Mouse (Mus musculus) CH12.LX (cell line): ENCODE measurements around the gene Magohb. TPM values are rescaled to one million over a fixed set of nuclear protein-coding genes. Genes with fewer than 3 reads are reported as not detected.
A peak's percentile ranks its signal among the peaks of the same experiment; 100 is the strongest.

ENCODE experiments used
- DNase-seq: peaks from one replicate; pipeline ENCODE4 v3.0.0-alpha.2; 2013; ENCODE audit errors: extremely low read depth
- H3K27ac ChIP-seq: 2 replicates; pipeline ENCODE4 v1.5.1; 2012; ENCODE audit warnings: low read depth, mild to moderate bottlenecking, control low read depth, moderate library complexity; ENCODE audit not compliant: insufficient read depth
- H3K27me3 ChIP-seq: replicated peaks from 2 replicates; pipeline ENCODE3; 2012; ENCODE audit warnings: inconsistent platforms
- H3K36me3 ChIP-seq, 2 experiments: replicated peaks in 1 of 2; 2 replicates each; pipeline versions ENCODE3 to v1.6.1; 2012; ENCODE audit warnings: inconsistent platforms in 1 of 2, low read length in 1 of 2, mild to moderate bottlenecking in 1 of 2, mixed read lengths in 1 of 2, moderate library complexity in 1 of 2; ENCODE audit not compliant: control insufficient read depth in 1 of 2, insufficient read depth in 1 of 2
- H3K4me1 ChIP-seq, 2 experiments: 2 replicates each; pipeline ENCODE4 v1.6.1; 2012; ENCODE audit warnings: inconsistent platforms in 1 of 2, moderate library complexity in 1 of 2; ENCODE audit not compliant: insufficient read depth in 2 of 2, control insufficient read depth in 1 of 2
- H3K4me2 ChIP-seq: 2 replicates; pipeline ENCODE4 v1.6.1; 2012; ENCODE audit warnings: low read depth, mild to moderate bottlenecking, control low read depth; ENCODE audit not compliant: poor library complexity, insufficient read depth, severe bottlenecking
- H3K4me3 ChIP-seq, 3 experiments: fragments of 150-350 bp in 1 of 3; sonication (generic) in 1 of 3; replicated peaks in 1 of 3; 2 replicates each; pipeline versions ENCODE3 to v1.5.1; 2011 to 2012; ENCODE audit warnings: low read depth in 2 of 3, low read length in 2 of 3, mild to moderate bottlenecking in 2 of 3, moderate library complexity in 2 of 3, control low read depth in 1 of 3, improper control_type of control experiment in 1 of 3, inconsistent platforms in 1 of 3, mixed read lengths in 1 of 3; ENCODE audit not compliant: poor library complexity in 1 of 3
- H3K79me2 ChIP-seq: replicated peaks from 2 replicates; pipeline ENCODE4 v1.6.1; 2012; ENCODE audit warnings: mild to moderate bottlenecking, moderate library complexity; ENCODE audit not compliant: control insufficient read depth, poor library complexity, insufficient read depth, severe bottlenecking; ENCODE audit errors: extremely low read depth
- H3K9ac ChIP-seq: 2 replicates; pipeline ENCODE4 v1.6.1; 2012; ENCODE audit warnings: low read depth, mild to moderate bottlenecking, control low read depth, moderate library complexity; ENCODE audit not compliant: insufficient read depth
- H3K9me3 ChIP-seq: replicated peaks from 2 replicates; pipeline ENCODE3; 2012; ENCODE audit warnings: low read length, inconsistent platforms, mixed read lengths
- BHLHE40 ChIP-seq: IDR thresholded peaks from 2 replicates; pipeline ENCODE4 v1.6.1; 2011; ENCODE audit warnings: mild to moderate bottlenecking, low read depth, low read length, improper control_type of control experiment
- CHD2 ChIP-seq: IDR thresholded peaks from 2 replicates; pipeline ENCODE4 v1.6.1; 2011; ENCODE audit warnings: low read length, improper control_type of control experiment
- CTCF ChIP-seq, 2 experiments: IDR thresholded peaks in 1 of 2; conservative IDR thresholded peaks in 1 of 2; 2 replicates each; pipeline ENCODE4 v1.5.1; 2011 to 2012; ENCODE audit warnings: low read depth in 2 of 2, low read length in 2 of 2, improper control_type of control experiment in 1 of 2, inconsistent platforms in 1 of 2, mild to moderate bottlenecking in 1 of 2, moderate library complexity in 1 of 2
- E2F4 ChIP-seq: IDR thresholded peaks from 2 replicates; pipeline ENCODE4 v1.6.1; 2011; ENCODE audit warnings: low read depth, low read length, improper control_type of control experiment; ENCODE audit not compliant: insufficient replicate concordance
- ELF1 ChIP-seq: IDR thresholded peaks from 2 replicates; pipeline ENCODE4 v1.6.1; 2014; ENCODE audit warnings: low read depth, mild to moderate bottlenecking, inconsistent platforms, low read length, improper control_type of control experiment
- HCFC1 ChIP-seq: IDR thresholded peaks from 2 replicates; pipeline ENCODE4 v1.6.1; 2012; ENCODE audit warnings: low read depth, mild to moderate bottlenecking, inconsistent platforms, low read length, improper control_type of control experiment
- JUN ChIP-seq: IDR thresholded peaks from 2 replicates; pipeline ENCODE4 v1.6.1; 2011; ENCODE audit warnings: low read depth, mild to moderate bottlenecking, low read length, improper control_type of control experiment, moderate library complexity; ENCODE audit not compliant: insufficient read depth
- KAT2A ChIP-seq: IDR thresholded peaks from 2 replicates; pipeline ENCODE4 v1.6.1; 2012; ENCODE audit warnings: low read length, improper control_type of control experiment, inconsistent platforms; ENCODE audit not compliant: insufficient replicate concordance
- MAFK ChIP-seq: IDR thresholded peaks from 2 replicates; pipeline ENCODE4 v1.6.1; 2011; ENCODE audit warnings: low read length, improper control_type of control experiment; ENCODE audit not compliant: insufficient replicate concordance
- MAX ChIP-seq: IDR thresholded peaks from 2 replicates; pipeline ENCODE4 v1.6.1; 2011; ENCODE audit warnings: low read length, improper control_type of control experiment
- MAZ ChIP-seq: IDR thresholded peaks from 2 replicates; pipeline ENCODE4 v1.6.1; 2012; ENCODE audit warnings: low read depth, mild to moderate bottlenecking, inconsistent platforms, low read length, improper control_type of control experiment, moderate library complexity
- NELFE ChIP-seq: IDR thresholded peaks from 2 replicates; pipeline ENCODE4 v1.6.1; 2011; ENCODE audit warnings: low read depth, low read length, improper control_type of control experiment
- NRF1 ChIP-seq: IDR thresholded peaks from 2 replicates; pipeline ENCODE4 v1.6.1; 2014; ENCODE audit warnings: low read depth, mild to moderate bottlenecking, inconsistent platforms, low read length, improper control_type of control experiment, moderate library complexity
- PAX5 ChIP-seq: IDR thresholded peaks from 2 replicates; pipeline ENCODE4 v1.6.1; 2012; ENCODE audit warnings: low read length, inconsistent platforms, mixed read lengths
- RAD21 ChIP-seq: IDR thresholded peaks from 2 replicates; pipeline ENCODE4 v1.6.1; 2011; ENCODE audit warnings: low read depth, mild to moderate bottlenecking, low read length, improper control_type of control experiment, moderate library complexity
- RCOR1 ChIP-seq: conservative IDR thresholded peaks from 2 replicates; pipeline ENCODE4 v1.6.1; 2012; ENCODE audit warnings: low read depth, mild to moderate bottlenecking, inconsistent platforms, low read length, improper control_type of control experiment
- SIN3A ChIP-seq: IDR thresholded peaks from 2 replicates; pipeline ENCODE4 v1.6.1; 2012; ENCODE audit warnings: low read length, improper control_type of control experiment, inconsistent platforms
- SMC3 ChIP-seq: IDR thresholded peaks from 2 replicates; pipeline ENCODE4 v1.6.1; 2011; ENCODE audit warnings: low read depth, low read length, improper control_type of control experiment
- USF1 ChIP-seq: IDR thresholded peaks from 2 replicates; pipeline ENCODE4 v1.6.1; 2014; ENCODE audit warnings: low read depth, mild to moderate bottlenecking, inconsistent platforms, low read length, improper control_type of control experiment
- ZC3H11A ChIP-seq: IDR thresholded peaks from 2 replicates; pipeline ENCODE4 v1.6.1; 2012; ENCODE audit warnings: low read depth, mild to moderate bottlenecking, inconsistent platforms, low read length, improper control_type of control experiment
- ZMIZ1 ChIP-seq: IDR thresholded peaks from 2 replicates; pipeline ENCODE4 v1.6.1; 2012; ENCODE audit warnings: low read depth, mild to moderate bottlenecking, inconsistent platforms, low read length, improper control_type of control experiment
- ZNF384 ChIP-seq: IDR thresholded peaks from 2 replicates; pipeline ENCODE4 v1.6.1; 2012; ENCODE audit warnings: low read depth, low read length, improper control_type of control experiment, inconsistent platforms
- dilution Hi-C: fragments of 300-500 bp; cut with MboI; formaldehyde crosslinking; loops from 2 replicates; pipeline ENCODE4 v1.14.3; 2020; ENCODE audit warnings: low sequenced_read_pairs; ENCODE audit not compliant: extremely low pct_unique_long_range_greater_than_20kb, extremely low pct_ligation_motif_present
- in situ Hi-C: fragments of 300-500 bp; cut with MboI; formaldehyde crosslinking; loops from 3 replicates; pipeline ENCODE4 v1.14.3; 2019; ENCODE audit warnings: low sequenced_read_pairs, low pct_ligation_motif_present, low pct_unique_long_range_greater_than_20kb, mixed read lengths
- polyA plus RNA-seq: library from polyadenylated mRNA; unstranded; fragments of >175 nt; gene quantifications from 2 replicates; pipeline ENCODE4 v1.2.1, GENCODE M21; 2012; ENCODE audit warnings: low read depth; ENCODE audit not compliant: insufficient read length
- total RNA-seq, 2 experiments: library from RNA; depleted of rRNA; stranded (reverse); fragments of 300-350 nt in 1 of 2; fragments of >200 nt in 1 of 2; gene quantifications; 2 replicates each; pipeline ENCODE4 v1.2.3; 2012 to 2014

Magohb gene
- total and polyA plus RNA-seq, 3 experiments: 19.6 to 78.5 (median 32.2) TPM

DNA sequence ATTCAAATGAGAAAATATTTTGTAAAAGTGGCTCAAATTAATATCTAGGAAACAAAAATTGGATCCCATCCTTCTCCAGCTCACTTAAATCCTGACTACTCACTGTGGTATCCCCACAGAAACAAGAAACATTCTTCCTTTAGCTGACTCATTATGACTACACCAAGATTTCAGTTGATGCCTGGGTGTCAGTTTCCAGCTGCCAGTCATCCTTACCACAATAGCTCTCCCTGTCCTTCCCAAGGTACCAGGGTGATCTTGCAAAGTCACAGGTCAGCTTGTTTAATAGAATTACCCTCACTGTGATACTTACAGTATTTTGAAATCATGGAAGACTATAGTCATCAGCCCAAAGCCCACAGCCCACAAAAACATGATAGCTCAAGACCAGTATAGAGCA lies 5.5 kb upstream of the Magohb start:
- no peak for TF ChIP-seq NRF1
- TF ChIP-seq ZNF384: no peak
- no peak for TF ChIP-seq NELFE
- TF ChIP-seq KAT2A: no peak
- no peak for TF ChIP-seq RCOR1
- TF ChIP-seq HCFC1: no peak
- in situ Hi-C loops (no loop called here), dilution Hi-C loops (no loop called here)
- no peak for DNase-seq
- Histone ChIP-seq H3K4me1 (no peaks in the 10 kb centered on the region), H3K27ac (no peak overlapping the region), H3K79me2 (no peaks in the 10 kb centered on the region), H3K9ac (no peak overlapping the region), H3K27me3 (peaks cover 10% of the 10 kb centered on the region), H3K9me3 (no peaks in the 10 kb centered on the region), H3K4me2 (no peak overlapping the region), H3K4me3 (no peak overlapping the region), H3K36me3 (no peaks in the 10 kb centered on the region)

GRCm38 (mm10) chr6:131294435-131295112 lies 1.5 kb upstream of the Magohb start:
- peak overlapping the region; percentile 7; the same call in 1 of the 2 replicates for H3K4me2 ChIP-seq
- peaks cover 1% of the 10 kb centered on the region for H3K27me3 ChIP-seq
- H3K4me1 ChIP-seq: peaks cover 3 to 8% of the 10 kb centered on the region in 2 experiments; a peak in 3 of 4 replicates
- peaks cover 2% of the 10 kb centered on the region; the same call in 1 of the 2 replicates for H3K79me2 ChIP-seq
- no peak overlapping the region for H3K9ac ChIP-seq
- no peak overlapping the region for H3K4me3 ChIP-seq
- in situ Hi-C loops (no loop called here), dilution Hi-C loops (no loop called here)
- DNase-seq: no peak
- no peak overlapping the region for H3K27ac ChIP-seq
- H3K36me3 ChIP-seq: peaks cover 0 to 2% of the 10 kb centered on the region in 2 experiments
- H3K9me3 ChIP-seq: no peaks in the 10 kb centered on the region
- TF ChIP-seq NELFE (no peak), MAZ (no peak), E2F4 (no peak), JUN (no peak), PAX5 (no peak), ZNF384 (no peak), BHLHE40 (no peak), MAFK (no peak), RAD21 (no peak), ZC3H11A (no peak), ZMIZ1 (no peak), CTCF (conservative IDR thresholded peaks at IDR 0.05 in 1 of 2, IDR thresholded peaks at IDR 0.05 in 1 of 2; ENCODE audit: low read depth in 2 of 2, low read length in 2 of 2) (no peak), SIN3A (no peak), MAX (no peak), ELF1 (no peak), NRF1 (no peak), CHD2 (no peak), USF1 (no peak), SMC3 (no peak), HCFC1 (no peak)
